8 mouse cellular contexts compared by ENCODE assay signal in genomic region chr10:41477278-41478181, GRCm38 (mm10). TPM values are rescaled to one million over a fixed set of nuclear protein-coding genes. Genes with fewer than 3 reads are reported as not detected.
A peak's percentile ranks its signal among the peaks of the same experiment; 100 is the strongest.
DNase-seq lines count a peak whose midpoint lies in the region; ATAC-seq and TF ChIP-seq lines count a peak whose summit lies in the region.

No protein-coding gene starts in this region.

- H3K9me3 ChIP-seq in forebrain, embryonic 12.5 days: no peaks in the 10 kb centered on the region
- no peaks in the 10 kb centered on the region for H3K9me3 ChIP-seq in liver, postnatal 0 days (ENCODE audit: low read length)
- H3K9me3 ChIP-seq in neural tube, embryonic 13.5 days: no peaks in the 10 kb centered on the region

- WGBS in forebrain, embryonic 12.5 days: 2% methylated on average over 20 of the region's 20 CpGs
- 5% methylated on average over 20 of the region's 20 CpGs for WGBS in liver, postnatal 0 days (ENCODE audit: insufficient replicate concordance)
- 0% methylated on average over 20 of the region's 20 CpGs for WGBS in neural tube, embryonic 13.5 days

- H3K4me1 ChIP-seq in forebrain, embryonic 12.5 days: peaks cover 27% of the 10 kb centered on the region
- peaks cover 46% of the 10 kb centered on the region for H3K4me1 ChIP-seq in liver, postnatal 0 days (ENCODE audit: insufficient read depth)
- H3K4me1 ChIP-seq in neural tube, embryonic 13.5 days (replicated peaks): peaks cover 36% of the 10 kb centered on the region

- H3K27ac ChIP-seq in forebrain, embryonic 12.5 days: peak overlapping the region; percentile 80
- peak overlapping the region; percentile 76 for H3K27ac ChIP-seq in liver, postnatal 0 days (ENCODE audit: low read depth)
- H3K27ac ChIP-seq in neural tube, embryonic 13.5 days (replicated peaks): peak overlapping the region; percentile 87

- ATAC-seq in forebrain, embryonic 12.5 days (ENCODE audit: low FRiP score): peak; percentile 83
- ATAC-seq in liver, postnatal 0 days: peak; percentile 19; the same call in 1 of the 2 replicates
- peak; percentile 52; the same call in 1 of the 2 replicates for ATAC-seq in neural tube, embryonic 13.5 days (ENCODE audit: low read depth)

- H3K4me2 ChIP-seq in forebrain, embryonic 12.5 days: peak overlapping the region; percentile 87
- H3K4me2 ChIP-seq in liver, postnatal 0 days (ENCODE audit: low read depth, low read length): peak overlapping the region; percentile 82
- H3K4me2 ChIP-seq in neural tube, embryonic 13.5 days: peak overlapping the region; percentile 78

- peak overlapping the region; percentile 54 for H3K4me3 ChIP-seq in forebrain, embryonic 12.5 days (replicated peaks)
- peak overlapping the region; percentile 58 for H3K4me3 ChIP-seq in liver, postnatal 0 days (ENCODE audit: low read depth, low read length)
- H3K4me3 ChIP-seq in neural tube, embryonic 13.5 days: peak overlapping the region; percentile 57

- peaks cover 33% of the 10 kb centered on the region for H3K36me3 ChIP-seq in forebrain, embryonic 12.5 days (replicated peaks)
- H3K36me3 ChIP-seq in liver, postnatal 0 days (replicated peaks; ENCODE audit: insufficient read depth, low read length): peaks cover 12% of the 10 kb centered on the region
- H3K36me3 ChIP-seq in neural tube, embryonic 13.5 days: peaks cover 23% of the 10 kb centered on the region

- H3K9ac ChIP-seq in forebrain, embryonic 12.5 days: peak overlapping the region; percentile 71
- H3K9ac ChIP-seq in liver, postnatal 0 days (replicated peaks): peak overlapping the region; percentile 66
- H3K9ac ChIP-seq in neural tube, embryonic 13.5 days: peak overlapping the region; percentile 80

- DNase-seq in A20 (ENCODE audit: low read depth, low spot score) (peak; percentile 71), ZHBTc4 (ENCODE audit: low read depth, low spot score) (peak; percentile 85)
- DNase-seq in heart, postnatal 10 days: peak; percentile 82 to 84
- peak; percentile 62 to 67 for DNase-seq in kidney, postnatal 36 days
- peak; percentile 46 for DNase-seq in liver, postnatal 0 days
- DNase-seq in thymus, postnatal 0 days (ENCODE audit: low spot score): peak; percentile 87

- TF ChIP-seq EP300 in liver, postnatal 0 days (IDR thresholded peaks at IDR 0.05; ENCODE audit: low read depth): no peak

- no peaks in the 10 kb centered on the region for H3K27me3 ChIP-seq in forebrain, embryonic 12.5 days
- H3K27me3 ChIP-seq in liver, postnatal 0 days (ENCODE audit: insufficient read depth, low read length): peaks cover 11% of the 10 kb centered on the region
- no peaks in the 10 kb centered on the region for H3K27me3 ChIP-seq in neural tube, embryonic 13.5 days

- no peak for TF ChIP-seq CTCF in liver, postnatal 0 days (IDR thresholded peaks at IDR 0.05; ENCODE audit: low read depth)

- intact Hi-C loops in heart, postnatal 10 days (cut with DNase I): no loop called here

RNA-seq across cellular contexts. Expression of gene Mical1, which starts 1.4 kb away (rescaled TPM):
- polyA plus RNA-seq in forebrain, embryonic 12.5 days (2016; fragmentation: Nextera tagmentation; extraction: Ambion mirVana): 48.8 and 50.3 TPM in 2 replicates
- 10 to 100 TPM; 34.3 to 39.2 TPM for total RNA-seq in heart, postnatal 10 days (2021)
- 4.3 TPM in 2 replicates for polyA plus RNA-seq in liver, postnatal 0 days (2015; fragmentation: Nextera tagmentation; extraction: Ambion mirVana)
- polyA plus RNA-seq in neural tube, embryonic 13.5 days (2015; fragmentation: Nextera tagmentation; extraction: Ambion mirVana): 35.3 and 36.0 TPM in 2 replicates
- 72.9 and 82.9 TPM in 2 replicates for polyA plus RNA-seq in thymus, postnatal 0 days (2015; fragmentation: Nextera tagmentation; extraction: Ambion mirVana)

RNA-seq across cellular contexts. Expression of gene Smpd2, which starts 12.6 kb away (rescaled TPM):
- 52.2 and 52.3 TPM in 2 replicates for polyA plus RNA-seq in forebrain, embryonic 12.5 days (2016; fragmentation: Nextera tagmentation; extraction: Ambion mirVana)
- 10 to 100 TPM; 48.2 to 57.7 TPM for total RNA-seq in heart, postnatal 10 days (2021)
- polyA plus RNA-seq in liver, postnatal 0 days (2015; fragmentation: Nextera tagmentation; extraction: Ambion mirVana): 17.9 and 19.7 TPM in 2 replicates
- 28.4 and 33.8 TPM in 2 replicates for polyA plus RNA-seq in neural tube, embryonic 13.5 days (2015; fragmentation: Nextera tagmentation; extraction: Ambion mirVana)
- 53.7 and 57.5 TPM in 2 replicates for polyA plus RNA-seq in thymus, postnatal 0 days (2015; fragmentation: Nextera tagmentation; extraction: Ambion mirVana)

RNA-seq across cellular contexts. Expression of gene Ppil6, which starts 12.7 kb away (rescaled TPM):
- 1.1 and 1.7 TPM in 2 replicates for polyA plus RNA-seq in forebrain, embryonic 12.5 days (2016; fragmentation: Nextera tagmentation; extraction: Ambion mirVana)
- 1 to 10 TPM; 2.8 to 3.4 TPM for total RNA-seq in heart, postnatal 10 days (2021)
- 0.22 and 0.25 TPM in 2 replicates for polyA plus RNA-seq in liver, postnatal 0 days (2015; fragmentation: Nextera tagmentation; extraction: Ambion mirVana)
- 1.9 and 2.3 TPM in 2 replicates for polyA plus RNA-seq in neural tube, embryonic 13.5 days (2015; fragmentation: Nextera tagmentation; extraction: Ambion mirVana)
- 1.2 and 1.4 TPM in 2 replicates for polyA plus RNA-seq in thymus, postnatal 0 days (2015; fragmentation: Nextera tagmentation; extraction: Ambion mirVana)

RNA-seq across cellular contexts. Expression of gene Zbtb24, which starts 27.3 kb away (rescaled TPM):
- 20.6 and 20.8 TPM in 2 replicates for polyA plus RNA-seq in forebrain, embryonic 12.5 days (2016; fragmentation: Nextera tagmentation; extraction: Ambion mirVana)
- total RNA-seq in heart, postnatal 10 days (2021): 10 to 100 TPM in 1 of 2 experiments, 1 to 10 TPM in 1; 9.7 to 12.3 TPM
- 3.9 and 4.7 TPM in 2 replicates for polyA plus RNA-seq in liver, postnatal 0 days (2015; fragmentation: Nextera tagmentation; extraction: Ambion mirVana)
- 19.3 and 21.6 TPM in 2 replicates for polyA plus RNA-seq in neural tube, embryonic 13.5 days (2015; fragmentation: Nextera tagmentation; extraction: Ambion mirVana)
- 23.3 and 23.8 TPM in 2 replicates for polyA plus RNA-seq in thymus, postnatal 0 days (2015; fragmentation: Nextera tagmentation; extraction: Ambion mirVana)

RNA-seq across cellular contexts. Expression of gene Cd164, which starts 41.7 kb away (rescaled TPM):
- polyA plus RNA-seq in forebrain, embryonic 12.5 days (2016; fragmentation: Nextera tagmentation; extraction: Ambion mirVana): 104 and 110 TPM in 2 replicates
- 100 to 1,000 TPM; 182 to 197 TPM for total RNA-seq in heart, postnatal 10 days (2021)
- polyA plus RNA-seq in liver, postnatal 0 days (2015; fragmentation: Nextera tagmentation; extraction: Ambion mirVana): 77.8 and 93.3 TPM in 2 replicates
- 63.5 and 71.8 TPM in 2 replicates for polyA plus RNA-seq in neural tube, embryonic 13.5 days (2015; fragmentation: Nextera tagmentation; extraction: Ambion mirVana)
- 259 TPM in 2 replicates for polyA plus RNA-seq in thymus, postnatal 0 days (2015; fragmentation: Nextera tagmentation; extraction: Ambion mirVana)

Comparison
In these comparisons a context has a peak if more than half of its experiments do, and no peak if none do; other contexts are left out.
1. Peak in every context shown above with its lines: DNase-seq, ATAC-seq, H3K4me3 ChIP-seq and H3K27ac ChIP-seq.
2. ATAC-seq: peak in every context shown above with its lines; median percentile 83 in forebrain, embryonic 12.5 days; 52 in neural tube, embryonic 13.5 days; 19 in liver, postnatal 0 days.